Mouse (Mus musculus) forebrain, postnatal 0 days (tissue): ENCODE measurements around the gene Ranbp6. TPM values are rescaled to one million over a fixed set of nuclear protein-coding genes. Genes with fewer than 3 reads are reported as not detected.

Experiments
- ATAC-seq: fragments of 200-750 bp; cut with Nextera tagmentation; 2 replicates; pipeline ENCODE4 v1.8.0; 2017; ENCODE audit warnings: mild to moderate bottlenecking, moderate library complexity
- DNase-seq: peaks from one replicate; pipeline ENCODE4 v3.0.0-alpha.2; 2015
- H3K27ac ChIP-seq: fragments of 300-500 bp; sonication (generic); 2 replicates; pipeline ENCODE4 v1.5.1; 2014; ENCODE audit warnings: low read depth, mild to moderate bottlenecking, antibody characterized with exemption, low read length, moderate library complexity, mixed read lengths
- H3K27me3 ChIP-seq: fragments of 300-500 bp; sonication (generic); 2 replicates; pipeline ENCODE4 v1.6.1; 2014; ENCODE audit warnings: mild to moderate bottlenecking, low read length, mixed read lengths; ENCODE audit not compliant: insufficient read depth
- H3K36me3 ChIP-seq: fragments of 300-500 bp; sonication (generic); 2 replicates; pipeline ENCODE4 v1.6.1; 2014; ENCODE audit warnings: mild to moderate bottlenecking, moderate library complexity; ENCODE audit not compliant: insufficient read depth
- H3K4me1 ChIP-seq: fragments of 300-500 bp; sonication (generic); 2 replicates; pipeline ENCODE4 v1.6.1; 2014; ENCODE audit warnings: antibody characterized with exemption; ENCODE audit not compliant: insufficient read depth
- H3K4me2 ChIP-seq: fragments of 300-500 bp; sonication (generic); 2 replicates; pipeline ENCODE4 v1.6.1; 2014; ENCODE audit warnings: low read depth, mild to moderate bottlenecking, moderate library complexity
- H3K4me3 ChIP-seq: fragments of 300-500 bp; sonication (generic); 2 replicates; pipeline ENCODE4 v1.5.1; 2014; ENCODE audit warnings: low read depth, low read length, mixed read lengths
- H3K9ac ChIP-seq: fragments of 300-500 bp; sonication (generic); 2 replicates; pipeline ENCODE4 v1.6.1; 2014; ENCODE audit warnings: mild to moderate bottlenecking
- H3K9me3 ChIP-seq: fragments of 300-500 bp; sonication (generic); 2 replicates; pipeline ENCODE4 v1.6.1; 2016; ENCODE audit warnings: low read length
- CTCF ChIP-seq: sonication (generic); IDR thresholded peaks from 2 replicates; pipeline ENCODE4 v1.5.1; 2016; ENCODE audit warnings: antibody characterized with exemption, control low read depth, low read depth
- WGBS: fragments of 180-500 bp; shearing (Covaris S2); extraction: QIAGEN DNeasy Blood & Tissue Kit; methylation state at CpG from one replicate; pipeline ENCODE4 v1.1.7; 2014; 5-methylcytosine and 5-hydroxymethylcytosine counted together
- polyA plus RNA-seq: library from polyadenylated mRNA; unstranded; fragments of >200 nt; fragmentation: Nextera tagmentation; extraction: Ambion mirVana; gene quantifications from 2 replicates; pipeline ENCODE4 v1.2.1, GENCODE M21; 2015
- total RNA-seq: library from RNA; depleted of rRNA; stranded (reverse); fragments of >200 nt; gene quantifications from 2 replicates; pipeline ENCODE4 v1.2.3, GENCODE M21; 2014

Ranbp6 gene
- total and polyA plus RNA-seq, 2 experiments from 2014 or later = 32.2 to 58.7 TPM

DNA sequence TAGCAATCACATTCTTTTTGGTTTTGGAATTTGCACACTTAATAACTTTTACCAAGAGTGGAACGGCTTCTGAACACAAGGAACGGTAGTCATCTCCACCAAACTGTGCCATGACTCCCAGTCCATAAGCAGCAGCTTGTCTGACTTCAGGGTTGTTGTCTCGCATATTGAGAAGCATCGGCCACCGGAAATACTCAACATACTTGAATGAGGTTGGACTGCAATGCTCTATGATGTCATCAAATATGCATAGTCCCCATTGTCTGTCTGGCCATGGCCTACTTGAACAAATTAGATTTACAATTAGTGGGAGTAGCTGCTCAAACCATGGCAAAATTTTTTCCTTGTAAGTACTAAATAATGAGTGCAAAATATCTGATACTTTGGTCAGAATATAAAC is 2.8 kb downstream of the Ranbp6 start:
- Histone ChIP-seq H3K9ac (no peak overlapping the region), H3K9me3 (no peaks in the 10 kb centered on the region), H3K36me3 (peaks cover 20% of the 10 kb centered on the region), H3K4me2 (no peak overlapping the region), H3K27me3 (no peaks in the 10 kb centered on the region), H3K4me3 (no peak overlapping the region), H3K4me1 (peaks cover 13% of the 10 kb centered on the region), H3K27ac (no peak overlapping the region)
- 87% methylated on average over 5 of the region's 5 CpGs for WGBS
- ATAC-seq (no peak), DNase-seq (no peak)
- TF ChIP-seq CTCF = no peak

DNA sequence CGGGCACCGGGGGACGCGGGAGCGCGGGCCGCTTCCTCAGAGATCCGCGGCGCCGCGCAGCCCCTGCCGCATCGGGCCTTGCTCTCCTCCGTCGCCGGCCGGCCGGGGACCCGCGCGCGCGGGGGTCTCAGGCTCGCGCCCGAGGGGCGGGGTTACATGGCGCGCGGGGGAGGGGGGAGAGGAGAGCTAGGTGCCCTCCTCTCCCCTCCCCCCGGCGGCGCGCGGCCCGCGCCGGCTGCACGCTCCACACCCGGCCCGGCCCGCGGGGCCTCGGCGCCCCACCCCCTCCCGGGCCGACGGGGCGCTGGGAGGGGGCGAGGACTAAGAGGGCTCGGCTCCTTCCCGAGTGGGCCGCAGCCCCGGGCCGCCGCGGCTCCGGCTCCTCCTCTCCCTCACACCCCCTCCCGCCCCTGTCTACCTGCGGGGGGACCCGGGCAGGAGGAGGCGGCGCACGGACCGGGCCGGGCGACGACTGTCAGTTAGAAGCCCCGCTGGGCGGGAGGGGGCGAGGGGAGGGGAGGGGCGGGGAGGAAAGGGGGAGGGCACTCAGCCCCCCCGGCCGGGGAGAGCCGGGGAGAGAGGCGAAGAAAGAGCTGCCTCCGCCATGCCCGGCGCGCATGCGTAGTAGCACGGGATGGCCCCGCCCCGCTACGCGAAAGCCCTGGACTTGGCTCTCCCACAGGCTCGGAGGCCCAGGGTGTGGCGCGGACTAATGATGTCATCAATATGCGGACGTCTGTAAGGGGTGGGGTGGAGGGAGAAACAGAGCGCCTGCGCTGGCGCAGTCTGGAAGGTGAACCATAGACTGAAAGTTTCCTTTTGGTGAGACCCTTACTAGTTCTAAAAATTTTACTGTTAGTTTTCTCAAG is 6.6 kb downstream of the Ranbp6 start, which contains the start of gene 9930021J03Rik:
Gene 9930021J03Rik, minus strand, starts transcription at position 73 of the 869 bp plus-strand sequence.
- TF ChIP-seq CTCF = no peak
- no peaks in the 10 kb centered on the region for H3K9me3 ChIP-seq
- WGBS = under 1% methylated on average over 36 of the region's 95 CpGs
- no peaks in the 10 kb centered on the region for H3K27me3 ChIP-seq
- ATAC-seq (peak; percentile 92), DNase-seq (peak; percentile 100)
- peak within 1 kb of the TSS; percentile 96 for H3K4me3 ChIP-seq
- peak within 1 kb of the TSS; percentile 98 for H3K27ac ChIP-seq
- peak within 1 kb of the TSS; percentile 91 for H3K9ac ChIP-seq
- H3K4me2 ChIP-seq = peak within 1 kb of the TSS; percentile 91
- H3K4me1 ChIP-seq = peaks cover 11% of the 10 kb centered on the region
- H3K36me3 ChIP-seq = peaks cover 20% of the 10 kb centered on the region

DNA sequence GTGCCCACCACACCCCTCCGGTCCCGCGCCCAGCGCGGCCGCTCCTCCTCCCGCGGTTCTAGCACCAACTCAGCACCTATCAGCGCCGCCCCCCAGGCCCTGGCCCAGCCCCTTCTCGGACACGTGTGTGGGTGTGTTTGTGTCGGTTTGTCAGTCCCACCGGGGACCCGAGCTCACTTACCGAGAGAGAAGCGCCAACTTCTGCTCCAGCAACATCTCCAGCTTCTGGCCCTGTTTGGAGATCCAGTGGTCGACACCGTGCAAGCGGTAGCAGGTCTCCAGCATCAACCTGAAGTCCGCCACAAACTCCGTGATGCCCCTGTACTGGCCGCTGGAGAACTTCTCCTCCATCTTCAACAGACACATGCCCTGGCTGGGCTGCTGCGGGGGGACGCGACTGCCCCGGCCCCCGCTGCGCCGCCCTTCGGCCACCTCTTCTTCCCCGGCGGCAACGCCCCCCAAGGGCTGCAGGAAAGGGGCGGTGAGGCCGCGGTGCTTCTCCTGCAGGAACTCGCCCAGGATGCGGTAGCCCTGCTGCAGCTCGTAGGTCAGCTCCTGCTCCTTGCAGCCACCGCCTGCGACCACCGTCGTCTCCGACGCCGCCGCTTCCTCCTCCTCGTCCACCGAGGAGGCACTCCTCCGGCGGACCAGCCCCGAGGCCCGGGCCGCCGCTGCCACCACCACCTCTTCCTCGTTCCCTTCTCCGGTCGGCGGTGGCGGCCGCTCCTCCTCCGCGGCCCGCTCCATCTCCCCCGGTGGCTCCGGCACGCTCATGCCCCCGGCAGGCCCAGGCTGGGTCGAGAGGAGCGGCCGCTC is 7.5 kb downstream of the Ranbp6 start:
- 2% methylated on average over 58 of the region's 72 CpGs for WGBS
- ATAC-seq = peak; percentile 16
- peak overlapping the region; percentile 91 for H3K4me2 ChIP-seq
- peak; percentile 33 for DNase-seq
- peak; percentile 27; the same call in 1 of the 2 replicates for TF ChIP-seq CTCF
- H3K9me3 ChIP-seq = no peaks in the 10 kb centered on the region
- H3K27ac ChIP-seq = peak overlapping the region; percentile 98
- H3K9ac ChIP-seq = peak overlapping the region; percentile 91
- H3K36me3 ChIP-seq = peaks cover 13% of the 10 kb centered on the region; the same call in 1 of the 2 replicates
- H3K27me3 ChIP-seq = no peaks in the 10 kb centered on the region
- H3K4me3 ChIP-seq = peak overlapping the region; percentile 96
- H3K4me1 ChIP-seq = peaks cover 10% of the 10 kb centered on the region

DNA sequence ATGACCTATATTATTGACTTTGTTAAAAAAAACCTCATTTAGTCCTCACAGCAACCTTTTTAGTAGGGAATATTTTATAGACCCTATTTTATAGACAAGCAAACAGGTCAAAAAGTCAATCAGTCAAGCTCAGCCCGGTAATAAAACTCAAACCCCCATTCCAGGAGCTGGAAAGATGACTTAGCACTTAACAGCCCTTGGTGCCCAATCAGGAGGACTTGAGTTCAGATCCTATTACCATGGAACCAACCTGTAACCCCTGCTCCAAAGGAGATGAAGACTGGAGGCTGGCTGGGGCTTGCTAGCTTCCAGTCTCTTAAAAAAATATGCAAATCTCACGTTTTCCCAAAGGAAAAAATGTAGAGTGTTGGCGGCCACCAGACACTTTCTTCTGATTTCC is 8.8 kb downstream of the Ranbp6 start:
- H3K4me3 ChIP-seq = peak overlapping the region; percentile 96
- no peaks in the 10 kb centered on the region for H3K27me3 ChIP-seq
- 0 out of 2 replicates have a peak, but pooled peaks cover 1% of the 10 kb centered on the region for H3K36me3 ChIP-seq
- H3K4me2 ChIP-seq = peak overlapping the region; percentile 91
- H3K27ac ChIP-seq = no peak overlapping the region
- H3K9ac ChIP-seq = no peak overlapping the region
- H3K9me3 ChIP-seq = no peaks in the 10 kb centered on the region
- DNase-seq (no peak), ATAC-seq (no peak)
- WGBS = 42% methylated on average over 3 of the region's 3 CpGs
- peaks cover 10% of the 10 kb centered on the region for H3K4me1 ChIP-seq
- TF ChIP-seq CTCF = no peak

DNA sequence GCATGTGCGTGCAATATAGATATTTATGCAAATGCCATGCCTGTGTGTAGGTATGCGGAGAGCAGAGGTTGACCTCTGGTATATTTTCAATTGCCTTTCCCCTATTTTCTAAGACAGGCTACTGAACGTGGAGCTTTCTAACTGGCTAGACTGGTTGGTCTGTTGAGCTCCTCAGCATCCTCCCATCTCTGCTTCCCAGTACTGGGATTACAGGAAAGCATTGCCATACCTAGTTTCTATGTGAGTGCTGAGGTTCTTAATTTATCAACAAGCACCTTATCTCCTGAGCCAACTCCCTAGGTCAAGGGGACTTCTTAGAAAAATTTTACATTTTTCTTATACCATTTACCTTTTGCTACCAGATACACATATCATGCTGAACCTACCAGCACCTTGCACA is 15.4 kb downstream of the Ranbp6 start:
- ATAC-seq = no peak
- WGBS = 82% methylated on average over 3 of the region's 3 CpGs
- no peak for TF ChIP-seq CTCF

DNA sequence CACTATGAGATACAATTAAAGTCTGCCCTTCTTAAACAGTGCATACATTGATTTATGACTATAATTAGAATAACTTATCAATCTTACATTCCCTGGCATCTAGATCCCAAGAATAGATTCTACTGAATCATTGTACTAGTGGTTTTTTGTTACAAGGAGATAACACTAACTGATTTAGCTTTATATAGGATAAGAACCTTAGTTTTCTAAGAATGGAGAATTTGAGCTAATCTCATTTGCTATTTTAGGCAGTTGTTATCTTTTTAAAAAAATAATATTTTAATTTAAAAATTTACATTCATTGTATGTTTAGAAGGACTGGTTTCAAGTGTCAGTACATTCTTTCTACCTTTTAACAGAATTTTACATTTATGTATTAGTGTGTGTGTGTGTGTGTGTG is 24.8 kb downstream of the Ranbp6 start:
- H3K4me1 ChIP-seq = no peaks in the 10 kb centered on the region
- no peak overlapping the region for H3K4me3 ChIP-seq
- no peak overlapping the region for H3K4me2 ChIP-seq
- TF ChIP-seq CTCF = no peak
- H3K36me3 ChIP-seq = peaks cover 5% of the 10 kb centered on the region; the same call in 1 of the 2 replicates
- H3K27ac ChIP-seq = no peak overlapping the region
- no peak overlapping the region for H3K9ac ChIP-seq
- no peak for DNase-seq
- ATAC-seq = no peak
- no peaks in the 10 kb centered on the region for H3K27me3 ChIP-seq
- no peaks in the 10 kb centered on the region for H3K9me3 ChIP-seq

More for the DNA sequence above, 15.4 kb downstream of the Ranbp6 start:
- Histone ChIP-seq H3K27ac (no peak overlapping the region), H3K4me2 (no peak overlapping the region), H3K36me3 (no peaks in the 10 kb centered on the region), H3K9ac (no peak overlapping the region), H3K4me3 (no peak overlapping the region), H3K4me1 (peaks cover 5% of the 10 kb centered on the region; the same call in 1 of the 2 replicates), H3K9me3 (no peaks in the 10 kb centered on the region), H3K27me3 (no peaks in the 10 kb centered on the region)
- no peak for DNase-seq
